Comparison of ENCODE assay signal across 9 mouse cellular contexts in genomic region chr8:77535026-77535595, GRCm38 (mm10). TPM values are rescaled to one million over a fixed set of nuclear protein-coding genes. Genes with fewer than 3 reads are reported as not detected.
DNase-seq lines count a peak whose midpoint lies in the region; ATAC-seq lines count a peak whose summit lies in the region.
"Had no signal": no experiment of that assay in that cellular context is flagged by ENCODE, and none has a peak within 500 bp of the region (broad histone marks: within the 10 kb centered on the region; RNA-seq: fewer than 3 reads in every experiment).

No protein-coding gene starts in this region.

- H3K27ac ChIP-seq in embryonic facial prominence, embryonic 11.5 days (replicated peaks; ENCODE audit: low read depth, low read length), result no peak overlapping the region
- no peak overlapping the region for H3K27ac ChIP-seq in hindbrain, embryonic 13.5 days
- H3K27ac ChIP-seq: limb, embryonic 13.5 days had no signal

- H3K9ac ChIP-seq in embryonic facial prominence, embryonic 11.5 days (replicated peaks; ENCODE audit: low read length), result no peak overlapping the region
- no peak overlapping the region for H3K9ac ChIP-seq in hindbrain, embryonic 13.5 days
- H3K9ac ChIP-seq: limb, embryonic 13.5 days had no signal

- peak; percentile 68 to 71 for DNase-seq in heart, postnatal 10 days
- DNase-seq in heart, postnatal 25 days (ENCODE audit: low spot score), result no peak
- peak; percentile 77 to 94 for DNase-seq in adrenal gland, adult (ENCODE audit: inconsistent age in 2 of 2, low spot score in 1 of 2)
- peak; percentile 52 for DNase-seq in embryonic facial prominence, embryonic 11.5 days (ENCODE audit: low spot score)
- DNase-seq in layer of hippocampus, postnatal 14 days (ENCODE audit: low spot score in 2 of 2), result peak; percentile 40 to 41
- DNase-seq in thymus, postnatal 10 days (ENCODE audit: low spot score in 2 of 2), result peak; percentile 24 to 53

- H3K27me3 ChIP-seq in embryonic facial prominence, embryonic 11.5 days (ENCODE audit: control insufficient read depth, insufficient read depth, low read length), result no peaks in the 10 kb centered on the region
- H3K27me3 ChIP-seq in hindbrain, embryonic 13.5 days, result no peaks in the 10 kb centered on the region
- H3K27me3 ChIP-seq: limb, embryonic 13.5 days had no signal

- no peaks in the 10 kb centered on the region for H3K36me3 ChIP-seq in embryonic facial prominence, embryonic 11.5 days (replicated peaks; ENCODE audit: control insufficient read depth, insufficient read depth, low read depth, low read length)
- no peaks in the 10 kb centered on the region for H3K36me3 ChIP-seq in hindbrain, embryonic 13.5 days
- H3K36me3 ChIP-seq: limb, embryonic 13.5 days had no signal

- intact Hi-C loops in heart, postnatal 10 days (cut with DNase I), result loop anchor here (1.0 kb wide), 1 partner anchor 116 kb away; no protein-coding TSS in a partner anchor
- intact Hi-C loops in heart, postnatal 25 days (cut with DNase I), result loop anchor here (1.0 kb wide), 1 partner anchor 116 kb away; no protein-coding TSS in a partner anchor

- H3K9me3 ChIP-seq in embryonic facial prominence, embryonic 11.5 days (replicated peaks; ENCODE audit: control insufficient read depth, low read length), result no peaks in the 10 kb centered on the region
- H3K9me3 ChIP-seq in hindbrain, embryonic 13.5 days, result no peaks in the 10 kb centered on the region
- H3K9me3 ChIP-seq: limb, embryonic 13.5 days had no signal

- H3K4me3 ChIP-seq in embryonic facial prominence, embryonic 11.5 days (ENCODE audit: low read depth, low read length), result no peak overlapping the region
- no peak overlapping the region for H3K4me3 ChIP-seq in hindbrain, embryonic 13.5 days
- H3K4me3 ChIP-seq: limb, embryonic 13.5 days had no signal

- WGBS in embryonic facial prominence, embryonic 11.5 days, result 80% methylated on average over 5 of the region's 5 CpGs
- WGBS in hindbrain, embryonic 13.5 days, result 87% methylated on average over 5 of the region's 5 CpGs

- ATAC-seq in embryonic facial prominence, embryonic 11.5 days (replicated peaks; ENCODE audit: insufficient number of reproducible peaks, low FRiP score, low TSS enrichment, low read depth), result no peak
- peak; percentile 63; the same call in 1 of the 2 replicates for ATAC-seq in hindbrain, embryonic 13.5 days (ENCODE audit: low FRiP score)
- peak; percentile 72 for ATAC-seq in megakaryocyte-erythroid progenitor cell, adult 5-6 weeks (replicated peaks; ENCODE audit: low FRiP score, low TSS enrichment, poor library complexity, severe bottlenecking)

- no peak overlapping the region for H3K4me2 ChIP-seq in embryonic facial prominence, embryonic 11.5 days (ENCODE audit: low read depth, low read length)
- no peak overlapping the region for H3K4me2 ChIP-seq in hindbrain, embryonic 13.5 days
- H3K4me2 ChIP-seq: limb, embryonic 13.5 days had no signal

- H3K4me1 ChIP-seq in embryonic facial prominence, embryonic 11.5 days (ENCODE audit: control insufficient read depth, insufficient read depth, low read length), result no peaks in the 10 kb centered on the region
- no peaks in the 10 kb centered on the region for H3K4me1 ChIP-seq in hindbrain, embryonic 13.5 days (replicated peaks)
- H3K4me1 ChIP-seq: limb, embryonic 13.5 days had no signal

RNA-seq across cellular contexts. Expression of gene Prmt9, which starts 14.1 kb away (rescaled TPM):
- total RNA-seq in heart, postnatal 10 days (2021), result 10 to 100 TPM; 15.6 to 16.0 TPM
- total RNA-seq in heart, postnatal 25 days (2021), result 10 to 100 TPM; 11.2 to 12.0 TPM
- polyA plus RNA-seq in embryonic facial prominence, embryonic 11.5 days (2014; fragmentation: Nextera tagmentation; extraction: Ambion mirVana), result 22.9 and 26.0 TPM in 2 replicates
- 25.6 and 26.0 TPM in 2 replicates for polyA plus RNA-seq in hindbrain, embryonic 13.5 days (2015; fragmentation: Nextera tagmentation; extraction: Ambion mirVana)
- total RNA-seq in layer of hippocampus, postnatal 14 days (2021), result 10 to 100 TPM; 22.5 to 23.3 TPM
- total RNA-seq in megakaryocyte-erythroid progenitor cell, adult 5-6 weeks (2014; fragmentation: Nextera tagmentation), result 24.1 and 28.9 TPM in 2 replicates
- 26.1 and 31.2 TPM in 2 replicates for total RNA-seq in megakaryocyte-erythroid progenitor cell, adult 5-6 weeks (2017)

RNA-seq across cellular contexts. Expression of gene Arhgap10, which starts 17.4 kb away (rescaled TPM):
- total RNA-seq in heart, postnatal 10 days (2021), result 10 to 100 TPM; 54.5 to 54.6 TPM
- total RNA-seq in heart, postnatal 25 days (2021), result 10 to 100 TPM; 51.2 to 58.0 TPM
- polyA plus RNA-seq in embryonic facial prominence, embryonic 11.5 days (2014; fragmentation: Nextera tagmentation; extraction: Ambion mirVana), result 23.0 and 26.3 TPM in 2 replicates
- polyA plus RNA-seq in hindbrain, embryonic 13.5 days (2015; fragmentation: Nextera tagmentation; extraction: Ambion mirVana), result 5.0 and 6.3 TPM in 2 replicates
- total RNA-seq in layer of hippocampus, postnatal 14 days (2021), result 1 to 10 TPM; 6.9 to 7.6 TPM
- 9.5 and 13.3 TPM in 2 replicates for total RNA-seq in megakaryocyte-erythroid progenitor cell, adult 5-6 weeks (2014; fragmentation: Nextera tagmentation)
- 18.2 and 27.8 TPM in 2 replicates for total RNA-seq in megakaryocyte-erythroid progenitor cell, adult 5-6 weeks (2017)
